Mouse (Mus musculus): ENCODE measurements around the gene 2010111I01Rik.

DNA sequence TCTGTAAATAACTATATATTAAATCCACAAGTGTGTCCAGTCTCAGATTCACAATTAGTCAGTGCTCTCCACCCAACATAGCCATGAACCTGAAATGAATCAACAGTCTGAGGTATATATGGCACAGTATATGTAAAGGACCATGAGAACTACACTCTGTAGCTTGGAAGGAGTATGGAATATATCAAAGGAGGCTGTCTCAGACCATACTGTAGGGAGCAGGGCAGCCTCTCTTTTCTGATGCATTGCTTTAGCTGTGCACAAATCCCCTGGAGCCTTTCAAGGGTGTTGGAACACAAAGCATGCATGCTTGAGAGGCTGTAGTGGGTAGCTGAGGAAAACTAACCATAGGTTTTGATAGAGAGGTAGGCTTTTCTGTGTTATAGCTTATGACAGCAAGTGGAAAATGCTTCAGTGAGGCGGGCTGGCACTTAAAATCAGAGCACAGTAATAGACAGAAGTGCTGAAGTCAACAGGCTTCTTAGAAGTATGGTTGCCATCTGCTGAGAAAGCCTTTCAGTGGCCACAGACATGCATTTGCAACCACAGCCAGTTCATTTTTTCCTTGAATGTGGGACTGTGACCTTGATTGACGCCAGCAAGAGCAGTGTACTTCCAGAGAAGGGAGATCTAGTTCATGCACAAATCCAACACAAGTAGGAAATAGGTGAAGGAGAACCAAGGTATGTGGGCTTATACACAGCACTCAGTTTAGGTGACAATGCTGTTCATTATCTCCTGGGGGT lies 45.8 kb downstream of the 2010111I01Rik start:
- TF ChIP-seq CTCF (IDR thresholded peaks at IDR 0.05; ENCODE audit: low read depth, low read length) (no peak), POLR2A (IDR thresholded peaks at IDR 0.05; ENCODE audit: extremely low read depth, insufficient read depth, low read length) (no peak)
